Mouse (Mus musculus) neutrophil, adult 59 days (primary cell): ENCODE data around the gene Olfr1282. TPM values are rescaled to one million over a fixed set of nuclear protein-coding genes. Genes with fewer than 3 reads are reported as not detected.

Experiments
- total RNA-seq, 2 experiments: library from RNA; stranded (reverse); gene quantifications; 1 replicate in 1 of 2; 2 replicates in 1 of 2; pipeline ENCODE4 v1.2.4; 2023

Olfr1282 gene
- not detected for total RNA-seq

GRCm38 (mm10) chr2:111335976-111336375, at the start of gene Olfr1282:
TSS of gene Olfr1282 (minus strand) at chr2:111336076.

GRCm38 (mm10) chr2:111375222-111375621, 39.3 kb upstream of the Olfr1282 start, which contains the start of gene Olfr1284:
TSS of gene Olfr1284 (plus strand) at chr2:111375522.

GRCm38 (mm10) chr2:111366490-111366889, 30.6 kb upstream of the Olfr1282 start, which contains the start of gene Olfr1283:
TSS of gene Olfr1283 (plus strand) at chr2:111366790.

GRCm38 (mm10) chr2:111326220-111326619, 9.7 kb downstream of the Olfr1282 start, which contains the start of gene Olfr1281:
TSS of gene Olfr1281 (plus strand) at chr2:111326520.

GRCm38 (mm10) chr2:111313717-111314116, 22.2 kb downstream of the Olfr1282 start, which contains the start of gene Olfr1280:
TSS of gene Olfr1280 (plus strand) at chr2:111314017.

GRCm38 (mm10) chr2:111300374-111300773, 35.5 kb downstream of the Olfr1282 start, which contains the start of gene Olfr1279:
TSS of gene Olfr1279 (plus strand) at chr2:111300635.

GRCm38 (mm10) chr2:111289836-111290235, 46.0 kb downstream of the Olfr1282 start, which contains the start of gene Olfr1278:
TSS of gene Olfr1278 (plus strand) at chr2:111290136.

Other genes starting within 250 kb of the Olfr1282 start
- gene Gm13941, start 230.1 kb downstream of the Olfr1282 start, total RNA-seq: not detected
- not detected for gene Gm15130, start 183.1 kb downstream of the Olfr1282 start, total RNA-seq
- gene 4930430A15Rik, start 106.5 kb downstream of the Olfr1282 start, total RNA-seq: not detected
- not detected for gene Olfr1275, start 100.8 kb downstream of the Olfr1282 start, total RNA-seq
- gene Olfr1276, start 81.6 kb downstream of the Olfr1282 start, total RNA-seq: not detected
- gene Olfr1277, start 62.0 kb downstream of the Olfr1282 start, total RNA-seq: not detected
- gene Olfr1278, start 45.9 kb downstream of the Olfr1282 start, total RNA-seq: not detected
- not detected for gene Olfr1279, start 35.4 kb downstream of the Olfr1282 start, total RNA-seq
- gene Olfr1280, start 22.1 kb downstream of the Olfr1282 start, total RNA-seq: not detected
- gene Olfr1281, start 9.6 kb downstream of the Olfr1282 start, total RNA-seq: not detected
- not detected for gene Olfr1283, start 30.7 kb upstream of the Olfr1282 start, total RNA-seq
- under 1 TPM in 1 of 2 experiments, not detected in 1; 0.20 TPM for gene Olfr1284, start 39.4 kb upstream of the Olfr1282 start, total RNA-seq
- not detected for gene Olfr1286, start 87.0 kb upstream of the Olfr1282 start, total RNA-seq
- gene Olfr1287, start 113.1 kb upstream of the Olfr1282 start, total RNA-seq: not detected
- gene Olfr1288, start 138.0 kb upstream of the Olfr1282 start, total RNA-seq: not detected
- not detected for gene Olfr1289, start 144.7 kb upstream of the Olfr1282 start, total RNA-seq
- not detected for gene Olfr1290, start 157.8 kb upstream of the Olfr1282 start, total RNA-seq
- not detected for gene Olfr1291-ps1, start 161.1 kb upstream of the Olfr1282 start, total RNA-seq
- not detected for gene Olfr1293-ps, start 189.1 kb upstream of the Olfr1282 start, total RNA-seq
- not detected for gene Olfr1294, start 204.2 kb upstream of the Olfr1282 start, total RNA-seq
- not detected for gene Olfr1295, start 233.6 kb upstream of the Olfr1282 start, total RNA-seq